Mouse (Mus musculus) T-cell, adult 66 days (primary cell): Measurements from ENCODE around the gene Olfr288. TPM values are rescaled to one million over a fixed set of nuclear protein-coding genes. Genes with fewer than 3 reads are reported as not detected.

ENCODE experiments used
- total RNA-seq, 2 experiments: library from RNA; stranded (reverse); gene quantifications; 3 replicates in 1 of 2; 4 replicates in 1 of 2; pipeline ENCODE4 v1.2.4; 2023

The Olfr288 gene
- total RNA-seq: not detected

DNA sequence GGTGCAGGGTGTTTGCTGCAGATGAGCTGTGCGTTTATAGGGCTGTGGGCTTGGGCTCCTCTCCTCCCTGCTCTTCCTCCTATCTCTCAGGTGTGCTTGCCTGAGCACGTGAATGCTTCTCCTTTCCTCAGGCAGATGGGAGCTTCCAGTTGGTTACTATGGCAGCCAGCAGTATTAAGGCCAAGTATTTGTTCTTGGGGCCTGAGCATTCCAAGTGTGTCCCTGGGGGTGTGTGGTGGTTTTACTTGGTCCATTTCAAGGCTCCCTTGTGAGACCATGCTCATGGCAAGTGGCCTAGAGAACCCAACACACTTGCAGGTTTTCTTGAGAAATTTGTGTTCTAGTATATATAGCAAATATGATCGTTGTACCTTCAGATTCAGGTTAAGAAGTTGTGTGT, at the start of gene Olfr288:
Olfr288 (minus strand) TSS at position 101 of the 400 bp plus-strand sequence.

DNA sequence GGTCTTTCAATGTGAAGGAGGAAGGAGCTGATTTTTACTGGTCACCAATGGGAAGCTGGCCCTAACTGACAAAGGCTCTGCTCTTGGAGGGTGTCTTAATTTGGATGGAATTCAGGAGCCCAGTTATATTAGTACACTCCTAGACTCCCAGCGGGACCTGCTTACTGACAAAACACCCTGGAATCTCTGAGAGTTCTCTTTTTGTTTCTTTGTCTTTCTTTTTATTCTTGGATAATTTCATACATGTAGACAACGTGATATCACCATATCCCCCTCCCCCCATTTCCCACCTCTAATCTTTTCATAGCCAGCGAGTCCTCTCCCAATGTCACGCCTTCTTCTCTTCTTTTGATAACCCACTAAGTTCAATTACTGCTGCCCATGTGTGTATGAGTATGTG, 39.0 kb upstream of the Olfr288 start, which contains the start of gene Olfr286:
Olfr286 (minus strand) TSS at position 101 of the 400 bp plus-strand sequence.

DNA sequence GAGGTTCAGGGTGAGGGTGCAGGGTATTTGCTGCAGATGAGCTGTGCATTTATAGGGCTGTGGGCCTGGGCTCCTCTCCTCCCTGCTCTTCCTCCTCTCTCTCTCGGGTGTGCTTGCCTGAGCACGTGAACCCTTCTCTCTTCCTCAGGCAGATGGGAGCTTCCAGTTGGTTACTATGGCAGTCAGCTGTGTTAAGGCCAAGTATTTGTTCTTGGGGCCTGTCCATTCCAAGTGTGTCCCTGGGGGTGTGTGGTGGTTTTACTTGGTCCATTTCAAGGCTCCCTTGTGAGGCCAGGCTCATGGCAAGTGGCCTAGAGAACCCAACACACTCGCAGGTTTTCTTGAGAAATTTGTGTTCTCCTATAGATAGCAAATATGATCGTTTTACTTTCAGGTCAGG, 25.5 kb upstream of the Olfr288 start, which contains the start of the genes Gm44579 and Olfr287:
Gm44579 (minus strand) TSS at position 101 of the 400 bp plus-strand sequence.
Olfr287 (minus strand) TSS at position 180 of the 400 bp plus-strand sequence.

DNA sequence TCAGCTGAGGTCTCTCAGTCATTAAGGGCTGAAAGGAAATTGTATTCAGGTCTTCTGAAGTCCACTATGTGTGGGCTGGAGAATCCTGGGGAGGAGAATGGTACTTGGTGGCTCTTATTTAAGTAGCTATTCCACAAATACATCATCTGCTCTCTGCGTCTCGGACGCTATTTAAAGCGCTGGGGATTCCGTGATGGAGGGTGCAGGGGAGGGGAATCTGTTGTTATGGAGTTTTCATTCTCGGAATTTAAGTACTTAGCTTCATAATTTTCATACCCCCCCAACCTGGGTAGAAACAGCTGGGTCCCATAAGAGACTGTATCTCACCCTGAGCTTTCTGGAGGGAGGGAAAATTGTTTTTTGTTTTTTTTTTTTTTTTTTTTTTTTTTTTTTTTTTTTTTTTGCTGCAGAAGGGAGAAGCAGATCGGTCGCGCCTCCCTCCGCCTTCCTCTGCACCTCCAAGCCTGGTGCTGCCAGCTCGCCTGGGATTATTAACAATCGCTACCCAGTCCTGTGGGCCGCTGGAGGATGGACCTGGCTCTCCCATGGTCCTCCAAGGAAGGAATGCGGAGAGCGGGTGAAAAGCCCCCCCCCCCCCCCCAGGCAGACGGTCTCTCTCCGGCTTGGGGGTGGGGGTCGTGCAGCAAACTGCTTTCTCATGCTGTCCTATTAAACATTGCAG, 28.2 kb downstream of the Olfr288 start, which contains the start of gene Ccdc184:
Ccdc184 (plus strand) TSS at position 196 of the 682 bp plus-strand sequence.

DNA sequence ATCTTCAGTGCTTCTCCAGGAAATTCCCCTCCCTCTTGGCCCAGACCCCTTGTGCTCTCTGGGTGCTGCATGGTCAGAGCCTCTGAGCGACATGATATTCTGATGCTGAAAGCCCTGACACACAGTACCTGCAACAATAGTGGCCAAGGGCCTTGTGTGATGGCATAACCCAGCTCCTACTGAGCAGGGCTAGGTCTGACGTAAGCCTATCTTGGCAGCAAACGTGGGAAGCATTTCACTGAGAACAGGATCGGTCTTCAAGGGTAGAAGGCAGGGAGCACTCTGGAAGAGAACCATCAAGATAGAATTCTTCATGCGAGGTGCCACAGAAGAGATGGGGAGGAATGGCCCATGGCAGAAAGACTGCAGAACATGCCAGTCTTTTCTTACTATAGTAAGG, 29.8 kb downstream of the Olfr288 start, which contains the start of gene Asb8:
Asb8 (minus strand) TSS at position 101 of the 400 bp plus-strand sequence.

Other genes with a start within 250 kb of the Olfr288 start
- gene Tmem106c, start 231.3 kb downstream of the Olfr288 start, total RNA-seq: 10 to 100 TPM; 13.4 to 13.8 TPM
- gene Col2a1, start 190.8 kb downstream of the Olfr288 start, total RNA-seq: not detected
- gene Pfkm, start 103.0 kb downstream of the Olfr288 start, total RNA-seq: 10 to 100 TPM; 10.3 to 10.4 TPM
- gene Senp1, start 101.8 kb downstream of the Olfr288 start, total RNA-seq: 10 to 100 TPM; 56.0 to 58.7 TPM
- 10 to 100 TPM; 20.8 to 21.2 TPM for gene Asb8, start 29.9 kb downstream of the Olfr288 start, total RNA-seq
- not detected for gene Ccdc184, start 28.4 kb downstream of the Olfr288 start, total RNA-seq
- gene Gm44579, start 25.4 kb upstream of the Olfr288 start, total RNA-seq: not detected
- gene Olfr287, start 25.5 kb upstream of the Olfr288 start, total RNA-seq: not detected
- not detected for gene Olfr286, start 38.9 kb upstream of the Olfr288 start, total RNA-seq
- gene H1fnt, start 61.8 kb upstream of the Olfr288 start, total RNA-seq: not detected
- not detected for gene Zfp641, start 100.6 kb upstream of the Olfr288 start, total RNA-seq
- not detected for gene Olfr285, start 121.8 kb upstream of the Olfr288 start, total RNA-seq
- gene Olfr284, start 145.4 kb upstream of the Olfr288 start, total RNA-seq: not detected
- not detected for gene Olfr283, start 185.4 kb upstream of the Olfr288 start, total RNA-seq
- not detected for gene Olfr282, start 235.7 kb upstream of the Olfr288 start, total RNA-seq